Mouse (Mus musculus): ENCODE data around the gene Sema4c. TPM values are rescaled to one million over a fixed set of nuclear protein-coding genes. Genes with fewer than 3 reads are reported as not detected.

Gene Sema4c
- polyA plus RNA-seq (2012; rRNA removed), result 53.8 and 56.0 TPM in 2 replicates

GRCm38 (mm10) chr1:36558031-36558993 is at the start of gene Sema4c:
TSS of gene Sema4c (minus strand) at chr1:36558349.

DNA sequence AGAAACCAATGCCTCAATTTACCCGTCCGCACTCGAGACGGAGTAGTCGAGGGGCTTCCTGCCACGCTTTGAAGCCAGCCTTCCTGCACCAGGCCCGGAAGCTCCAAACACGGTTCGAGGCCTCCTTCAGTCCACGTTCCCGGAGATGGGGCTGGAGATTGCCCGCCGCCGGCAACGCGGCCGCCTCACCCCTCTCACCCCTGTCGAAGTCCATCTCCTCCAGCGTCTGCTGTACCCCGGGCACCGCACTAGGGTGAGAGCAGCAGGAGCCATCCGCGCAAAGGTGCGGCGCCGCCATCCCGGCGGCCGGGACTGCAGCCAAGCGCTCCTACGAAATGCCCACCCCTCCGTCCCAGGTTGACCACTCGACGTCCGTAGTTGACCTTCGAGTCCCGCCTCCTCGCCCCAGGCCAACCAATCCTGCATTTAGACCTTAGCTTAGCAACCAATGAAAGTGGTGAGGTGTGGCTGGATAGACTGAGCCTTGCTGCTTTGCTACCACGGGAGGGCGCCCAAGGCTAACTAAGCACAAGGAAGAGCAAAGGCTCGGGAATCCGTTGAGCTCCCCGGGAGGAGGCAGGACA is 11.2 kb downstream of the Sema4c start, which contains the start of gene Ankrd39:
Gene Ankrd39 (minus strand): TSS at position 558 of the 584 bp plus-strand sequence.

DNA sequence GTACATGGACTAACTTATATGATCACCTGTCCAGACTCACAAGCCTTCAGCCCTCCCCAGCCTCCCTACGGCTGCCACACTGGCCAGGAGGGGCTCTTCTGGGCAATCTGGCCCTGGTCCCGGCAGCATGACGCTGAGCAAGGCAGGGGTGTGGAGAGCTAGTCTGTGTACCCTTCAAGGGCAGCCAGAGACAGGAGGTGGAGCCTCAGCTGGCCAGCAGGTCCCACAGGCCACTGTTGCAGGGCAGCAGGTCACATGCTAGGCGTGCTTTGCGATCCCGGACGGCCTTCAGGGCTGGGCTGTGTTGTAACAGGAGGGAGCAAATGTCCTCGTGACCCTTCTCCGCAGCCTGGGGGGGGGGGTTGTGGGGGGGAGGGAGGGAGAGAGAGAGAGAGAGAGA is 19.0 kb downstream of the Sema4c start, which contains the start of gene Gm42417:
Gene Gm42417 (minus strand): TSS at position 244 of the 400 bp plus-strand sequence.

GRCm38 (mm10) chr1:36536783-36537182 is 21.4 kb downstream of the Sema4c start, which contains the start of gene Ankrd23:
TSS of gene Ankrd23 (minus strand) at chr1:36536883.

GRCm38 (mm10) chr1:36511289-36512021 is 46.7 kb downstream of the Sema4c start, which contains the start of gene Cnnm3:
TSS of gene Cnnm3 (plus strand) at chr1:36511867.

Other genes with a start within 250 kb of the Sema4c start
- gene Kansl3, start 189.2 kb downstream of the Sema4c start, polyA plus RNA-seq (2012; rRNA removed), result 65.0 and 65.8 TPM in 2 replicates
- gene Fer1l5, start 186.1 kb downstream of the Sema4c start, polyA plus RNA-seq (2012; rRNA removed), result 0.08 and 0.13 TPM in 2 replicates
- 39.1 and 42.7 TPM in 2 replicates for gene Lman2l, start 113.1 kb downstream of the Sema4c start, polyA plus RNA-seq (2012; rRNA removed)
- 5.0 and 5.3 TPM in 2 replicates for gene Cnnm4, start 86.7 kb downstream of the Sema4c start, polyA plus RNA-seq (2012; rRNA removed)
- 29.8 and 32.0 TPM in 2 replicates for gene Cnnm3, start 46.5 kb downstream of the Sema4c start, polyA plus RNA-seq (2012; rRNA removed)
- 13.1 and 15.4 TPM in 2 replicates for gene Ankrd23, start 21.5 kb downstream of the Sema4c start, polyA plus RNA-seq (2012; rRNA removed)
- gene Gm42417, start 18.9 kb downstream of the Sema4c start, polyA plus RNA-seq (2012; rRNA removed), result 0.14 TPM in 1 of 2 replicates, not detected in the other
- gene Ankrd39, start 10.9 kb downstream of the Sema4c start, polyA plus RNA-seq (2012; rRNA removed), result 19.0 and 19.9 TPM in 2 replicates
- 0.27 and 0.30 TPM in 2 replicates for gene Fam178b, start 124.8 kb upstream of the Sema4c start, polyA plus RNA-seq (2012; rRNA removed)
- gene Cox5b, start 133.1 kb upstream of the Sema4c start, polyA plus RNA-seq (2012; rRNA removed), result 436 and 479 TPM in 2 replicates
- 0.31 and 0.32 TPM in 2 replicates for gene 4933424G06Rik, start 151.8 kb upstream of the Sema4c start, polyA plus RNA-seq (2012; rRNA removed)
- 265 and 270 TPM in 2 replicates for gene Actr1b, start 156.1 kb upstream of the Sema4c start, polyA plus RNA-seq (2012; rRNA removed)
- 2.8 and 3.1 TPM in 2 replicates for gene Zap70, start 203.4 kb upstream of the Sema4c start, polyA plus RNA-seq (2012; rRNA removed)

Measured in central nervous system, embryonic 18 days (tissue).